Mouse (Mus musculus): ENCODE data around the gene Bend7.

DNA sequence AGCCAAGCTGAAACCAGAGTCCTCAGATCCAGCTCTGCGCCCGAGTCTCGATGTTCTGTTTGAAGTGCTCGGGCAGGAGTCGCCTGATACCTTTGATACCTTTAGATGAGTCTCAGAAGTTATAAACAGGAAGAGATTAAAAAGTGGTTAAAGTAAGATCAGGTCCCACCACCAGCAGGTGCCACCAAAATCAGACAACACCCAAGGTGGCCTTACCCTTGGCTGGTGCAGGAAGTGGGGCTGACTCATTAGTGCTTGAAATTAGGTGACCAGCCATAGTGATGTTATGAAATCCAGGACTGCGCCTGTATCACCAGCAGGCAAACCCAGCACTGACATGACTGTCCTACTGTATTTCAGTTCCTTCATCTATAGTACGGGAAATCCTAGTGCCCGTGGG, 47.9 kb upstream of the Bend7 start:
- TF ChIP-seq GATA1 (IDR thresholded peaks at IDR 0.05; ENCODE audit: low read length), result no peak
- no peak for TF ChIP-seq TAL1 (IDR thresholded peaks at IDR 0.05; ENCODE audit: low read length)

Measured in erythroblast, embryonic 14.5 days (primary cell).